Mouse (Mus musculus): ENCODE data around the gene Tceal1. TPM values are rescaled to one million over a fixed set of nuclear protein-coding genes. Genes with fewer than 3 reads are reported as not detected.

Tceal1 gene
- polyA plus RNA-seq (2017; shearing (Covaris generic)) = 0.21 TPM

DNA sequence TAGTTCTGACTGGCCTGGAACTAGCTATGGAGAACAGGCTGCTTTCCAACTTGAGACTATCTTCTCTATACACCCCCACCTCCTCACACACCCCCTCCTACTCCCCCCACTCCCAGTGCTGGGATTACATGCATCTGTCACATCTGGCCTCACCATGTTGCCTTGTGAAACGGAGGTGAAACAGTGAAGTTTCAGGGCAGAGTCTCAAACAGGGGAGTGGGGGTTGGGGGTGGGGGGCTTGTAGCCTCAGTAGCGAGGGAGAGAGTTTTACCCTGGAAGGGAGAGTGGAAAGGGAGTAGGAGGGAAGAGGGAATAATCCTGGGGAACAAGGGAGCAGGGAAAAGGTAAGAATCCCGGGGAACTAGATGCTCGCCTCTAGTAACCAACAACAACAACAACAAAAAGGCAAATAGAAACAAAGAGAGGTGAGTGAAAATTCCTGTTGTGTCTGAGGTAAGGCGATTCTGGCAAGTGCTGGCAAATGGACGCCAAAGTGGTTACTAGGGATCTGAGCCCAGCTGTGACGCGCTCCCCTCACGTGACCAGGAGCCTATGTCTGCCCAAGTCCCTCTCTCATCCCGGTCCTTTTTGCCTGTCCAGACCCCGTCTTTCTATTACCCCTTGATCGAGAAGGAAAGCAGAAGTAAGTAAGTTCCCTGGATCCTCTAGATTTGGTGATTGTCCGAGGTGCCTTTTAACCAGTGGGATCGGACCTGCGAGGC, at the start of gene Tceal1:
TSS of gene Tceal1 (plus strand) at position 537 of the 722 bp plus-strand sequence.

DNA sequence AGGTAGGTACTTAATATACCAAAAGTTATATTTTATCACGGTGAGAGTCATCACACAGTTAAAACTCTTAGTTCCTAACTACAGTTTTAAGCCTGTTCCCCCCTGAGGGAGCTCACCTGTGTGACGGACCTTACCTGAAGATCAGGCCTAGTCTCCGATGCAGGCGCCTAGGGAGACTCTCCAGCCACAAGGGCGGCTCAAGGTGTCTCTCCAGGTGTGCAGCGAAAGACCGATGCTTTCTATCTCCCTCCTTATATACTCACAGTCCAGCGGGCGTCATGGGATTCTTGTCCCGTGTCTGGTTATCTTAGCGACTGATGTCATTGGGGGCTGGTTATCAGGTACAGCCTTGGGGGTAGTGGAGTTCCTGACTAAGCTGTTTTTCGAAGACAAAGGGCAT, 35.7 kb downstream of the Tceal1 start, which contains the start of gene Morf4l2:
TSS of gene Morf4l2 (minus strand) at position 232 of the 400 bp plus-strand sequence.

Other genes starting within 250 kb of the Tceal1 start
- gene Kir3dl1, start 190.0 kb upstream of the Tceal1 start, polyA plus RNA-seq (2017; shearing (Covaris generic)) = not detected
- gene Kir3dl2, start 163.9 kb upstream of the Tceal1 start, polyA plus RNA-seq (2017; shearing (Covaris generic)) = not detected
- 5.2 TPM for gene Tceal3, start 117.1 kb upstream of the Tceal1 start, polyA plus RNA-seq (2017; shearing (Covaris generic))
- gene Morf4l2, start 35.7 kb downstream of the Tceal1 start, polyA plus RNA-seq (2017; shearing (Covaris generic)) = 93.0 TPM
- not detected for gene Glra4, start 72.2 kb downstream of the Tceal1 start, polyA plus RNA-seq (2017; shearing (Covaris generic))
- 3.0 TPM for gene Plp1, start 114.7 kb downstream of the Tceal1 start, polyA plus RNA-seq (2017; shearing (Covaris generic))
- gene Rab9b, start 160.8 kb downstream of the Tceal1 start, polyA plus RNA-seq (2017; shearing (Covaris generic)) = not detected
- not detected for gene H2bfm, start 219.3 kb downstream of the Tceal1 start, polyA plus RNA-seq (2017; shearing (Covaris generic))